Mouse (Mus musculus): Measurements from ENCODE around the gene Ppil3. TPM values are rescaled to one million over a fixed set of nuclear protein-coding genes. Genes with fewer than 3 reads are reported as not detected.

Ppil3 gene
- polyA plus RNA-seq, 2 experiments, result 18.6 to 29.8 TPM

- peaks cover 32% of the 10 kb centered on the region for H3K36me3 ChIP-seq (replicated peaks; ENCODE audit: control insufficient read depth, insufficient read depth, low read depth)
- H3K9me3 ChIP-seq (ENCODE audit: control insufficient read depth, low read length), result no peaks in the 10 kb centered on the region
- under 1% methylated on average over 79 of the region's 79 CpGs for WGBS (ENCODE audit: insufficient replicate concordance)
- ATAC-seq (ENCODE audit: insufficient read depth), result peak; percentile 87
- no peaks in the 10 kb centered on the region for H3K27me3 ChIP-seq (ENCODE audit: control insufficient read depth, insufficient read depth, low read length)
- peak within 1 kb of the TSS; percentile 89 to 100 for H3K4me3 ChIP-seq (ENCODE audit: insufficient read depth in 1 of 2, low read depth in 2 of 2, low read length in 2 of 2)
- peak within 1 kb of the TSS; percentile 87 for H3K4me2 ChIP-seq (ENCODE audit: low read depth)
- peaks cover 5 to 10% of the 10 kb centered on the region in 2 experiments; a peak in 3 of 4 replicates for H3K4me1 ChIP-seq (replicated peaks; ENCODE audit: control insufficient read depth in 2 of 2, insufficient read depth in 2 of 2, low read length in 1 of 2)
- H3K9ac ChIP-seq (replicated peaks), result peak within 1 kb of the TSS; percentile 100
- H3K27ac ChIP-seq, result peak within 1 kb of the TSS; percentile 98
- TF ChIP-seq CTCF (IDR thresholded peaks at IDR 0.05; ENCODE audit: low read depth), result 0 out of 2 replicates have a peak, but pooled peaks have one; percentile 1
- TF ChIP-seq EP300 (IDR thresholded peaks at IDR 0.05; ENCODE audit: low read depth), result no peak
- peak; percentile 84 to 88 (median 88) for DNase-seq (ENCODE audit: low read depth in 3 of 3, low spot score in 3 of 3)
Measured at GRCm38 (mm10) chr1:58423371-58424248, 21.7 kb downstream of the Ppil3 start, which contains the start of gene Clk1. Gene Clk1 (minus strand): TSS chr1:58424066.

GRCm38 (mm10) chr1:58422879-58423278 lies 22.4 kb downstream of the Ppil3 start:
- H3K9me3 ChIP-seq (ENCODE audit: control insufficient read depth, low read length), result no peaks in the 10 kb centered on the region
- H3K36me3 ChIP-seq (replicated peaks; ENCODE audit: control insufficient read depth, insufficient read depth, low read depth), result peaks cover 39% of the 10 kb centered on the region
- peak overlapping the region; percentile 100 for H3K9ac ChIP-seq (replicated peaks)
- H3K27me3 ChIP-seq (ENCODE audit: control insufficient read depth, insufficient read depth, low read length), result no peaks in the 10 kb centered on the region
- WGBS (ENCODE audit: insufficient replicate concordance), result 2% methylated on average over 13 of the region's 13 CpGs
- H3K4me2 ChIP-seq (ENCODE audit: low read depth), result peak overlapping the region; percentile 87
- DNase-seq (ENCODE audit: low read depth in 3 of 3, low spot score in 3 of 3) (peak; percentile 75 to 84 (median 77)), ATAC-seq (ENCODE audit: insufficient read depth) (peak; percentile 70)
- H3K4me1 ChIP-seq (replicated peaks; ENCODE audit: control insufficient read depth in 2 of 2, insufficient read depth in 2 of 2, low read length in 1 of 2), result peaks cover 5 to 10% of the 10 kb centered on the region in 2 experiments; a peak in 3 of 4 replicates
- peak overlapping the region; percentile 89 to 100 for H3K4me3 ChIP-seq (ENCODE audit: insufficient read depth in 1 of 2, low read depth in 2 of 2, low read length in 2 of 2)
- TF ChIP-seq EP300 (IDR thresholded peaks at IDR 0.05; ENCODE audit: low read depth) (no peak), CTCF (IDR thresholded peaks at IDR 0.05; ENCODE audit: low read depth) (no peak)
- H3K27ac ChIP-seq, result peak overlapping the region; percentile 98

DNA sequence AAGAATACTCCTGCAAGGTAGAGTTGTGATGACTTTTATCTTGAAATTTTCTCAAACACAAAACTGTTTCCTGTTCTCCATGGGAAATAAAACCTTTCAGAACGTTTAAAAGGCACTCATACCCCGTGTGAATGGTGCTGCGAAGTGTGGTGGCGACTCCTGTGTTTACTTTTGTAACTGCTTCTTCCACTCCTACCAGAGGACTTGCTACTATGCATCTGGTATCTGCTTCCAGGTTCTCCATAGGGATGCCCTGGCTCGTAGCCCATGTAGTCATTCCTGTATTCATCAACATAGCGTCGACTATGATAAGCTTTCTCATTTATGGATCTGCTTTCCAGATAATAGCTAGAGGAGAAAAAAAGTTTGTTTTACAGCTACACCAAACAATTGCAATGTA lies 24.3 kb downstream of the Ppil3 start:
- peaks cover 5 to 10% of the 10 kb centered on the region in 2 experiments; a peak in 3 of 4 replicates for H3K4me1 ChIP-seq (replicated peaks; ENCODE audit: control insufficient read depth in 2 of 2, insufficient read depth in 2 of 2, low read length in 1 of 2)
- DNase-seq (ENCODE audit: low read depth in 3 of 3, low spot score in 3 of 3), result no peak
- no peak for ATAC-seq (ENCODE audit: insufficient read depth)
- H3K9ac ChIP-seq (replicated peaks), result no peak overlapping the region
- no peak overlapping the region for H3K27ac ChIP-seq
- no peak overlapping the region for H3K4me3 ChIP-seq (ENCODE audit: insufficient read depth in 1 of 2, low read depth in 2 of 2, low read length in 2 of 2)
- peaks cover 58% of the 10 kb centered on the region for H3K36me3 ChIP-seq (replicated peaks; ENCODE audit: control insufficient read depth, insufficient read depth, low read depth)
- H3K9me3 ChIP-seq (ENCODE audit: control insufficient read depth, low read length), result no peaks in the 10 kb centered on the region
- no peaks in the 10 kb centered on the region for H3K27me3 ChIP-seq (ENCODE audit: control insufficient read depth, insufficient read depth, low read length)
- peak overlapping the region; percentile 3 for H3K4me2 ChIP-seq (ENCODE audit: low read depth)
- TF ChIP-seq EP300 (IDR thresholded peaks at IDR 0.05; ENCODE audit: low read depth) (no peak), CTCF (IDR thresholded peaks at IDR 0.05; ENCODE audit: low read depth) (no peak)
- WGBS (ENCODE audit: insufficient replicate concordance), result 67% methylated on average over 7 of the region's 7 CpGs

GRCm38 (mm10) chr1:58420032-58420431 lies 25.3 kb downstream of the Ppil3 start:
- peaks cover 67% of the 10 kb centered on the region for H3K36me3 ChIP-seq (replicated peaks; ENCODE audit: control insufficient read depth, insufficient read depth, low read depth)
- H3K9ac ChIP-seq (replicated peaks), result no peak overlapping the region
- no peaks in the 10 kb centered on the region for H3K27me3 ChIP-seq (ENCODE audit: control insufficient read depth, insufficient read depth, low read length)
- ATAC-seq (ENCODE audit: insufficient read depth), result no peak
- DNase-seq (ENCODE audit: low read depth in 3 of 3, low spot score in 3 of 3), result no peak
- no peak overlapping the region for H3K4me2 ChIP-seq (ENCODE audit: low read depth)
- H3K4me1 ChIP-seq (replicated peaks; ENCODE audit: control insufficient read depth in 2 of 2, insufficient read depth in 2 of 2, low read length in 1 of 2), result peaks cover 5 to 8% of the 10 kb centered on the region in 2 experiments; a peak in 3 of 4 replicates
- no peak overlapping the region for H3K27ac ChIP-seq
- H3K9me3 ChIP-seq (ENCODE audit: control insufficient read depth, low read length), result no peaks in the 10 kb centered on the region
- WGBS (ENCODE audit: insufficient replicate concordance), result 79% methylated on average over 10 of the region's 10 CpGs
- H3K4me3 ChIP-seq (ENCODE audit: insufficient read depth in 1 of 2, low read depth in 2 of 2, low read length in 2 of 2), result no peak overlapping the region
- TF ChIP-seq CTCF (IDR thresholded peaks at IDR 0.05; ENCODE audit: low read depth) (no peak), EP300 (IDR thresholded peaks at IDR 0.05; ENCODE audit: low read depth) (no peak)

DNA sequence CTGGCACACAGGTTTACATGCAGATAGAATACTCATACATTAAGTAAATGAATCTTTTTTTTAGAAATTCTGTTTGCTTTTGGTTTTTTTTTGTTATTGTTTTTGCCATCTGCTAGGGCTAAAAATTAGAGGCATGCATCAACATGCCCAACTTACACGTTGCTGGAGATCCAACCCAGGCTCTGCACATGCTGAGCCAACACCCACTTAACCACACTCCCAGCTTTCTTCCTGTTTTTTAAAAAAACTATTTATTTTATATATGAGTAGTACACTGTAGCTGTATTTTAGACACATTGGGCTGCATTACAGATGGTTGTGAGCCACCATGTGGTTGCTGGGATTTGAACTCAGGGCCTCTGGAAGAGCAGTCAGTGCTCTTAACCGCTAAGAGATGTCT lies 29.2 kb downstream of the Ppil3 start:
- Histone ChIP-seq H3K4me1 (replicated peaks; ENCODE audit: control insufficient read depth in 2 of 2, insufficient read depth in 2 of 2, low read length in 1 of 2) (peaks cover 0 to 2% of the 10 kb centered on the region in 2 experiments; a peak in 1 of 4 replicates), H3K27me3 (ENCODE audit: control insufficient read depth, insufficient read depth, low read length) (no peaks in the 10 kb centered on the region), H3K4me3 (ENCODE audit: insufficient read depth in 1 of 2, low read depth in 2 of 2, low read length in 2 of 2) (no peak overlapping the region), H3K9me3 (ENCODE audit: control insufficient read depth, low read length) (no peaks in the 10 kb centered on the region), H3K9ac (replicated peaks) (no peak overlapping the region), H3K36me3 (replicated peaks; ENCODE audit: control insufficient read depth, insufficient read depth, low read depth) (peaks cover 91% of the 10 kb centered on the region), H3K27ac (no peak overlapping the region), H3K4me2 (ENCODE audit: low read depth) (no peak overlapping the region)
- TF ChIP-seq CTCF (IDR thresholded peaks at IDR 0.05; ENCODE audit: low read depth) (no peak), EP300 (IDR thresholded peaks at IDR 0.05; ENCODE audit: low read depth) (no peak)
- no peak for DNase-seq (ENCODE audit: low read depth in 3 of 3, low spot score in 3 of 3)
- WGBS (ENCODE audit: insufficient replicate concordance), result 64% methylated on average over 2 of the region's 2 CpGs
- ATAC-seq (ENCODE audit: insufficient read depth), result no peak
